26 mouse cellular contexts compared by ENCODE assay signal in genomic region chr11:51627907-51628306, GRCm38 (mm10). TPM values are rescaled to one million over a fixed set of nuclear protein-coding genes. Genes with fewer than 3 reads are reported as not detected.
DNase-seq lines count a peak whose midpoint lies in the region; ATAC-seq and TF ChIP-seq lines count a peak whose summit lies in the region.
"Had no signal": no experiment of that assay in that cellular context is flagged by ENCODE, and none has a peak within 500 bp of the region (broad histone marks: within the 10 kb centered on the region; RNA-seq: fewer than 3 reads in every experiment).

No protein-coding gene starts in this region.

- H3K36me3 ChIP-seq in embryonic facial prominence, embryonic 14.5 days (ENCODE audit: control insufficient read depth, insufficient read depth, low read length), result peaks cover 61% of the 10 kb centered on the region
- peaks cover 66% of the 10 kb centered on the region for H3K36me3 ChIP-seq in embryonic facial prominence, embryonic 10.5 days (replicated peaks)
- H3K36me3 ChIP-seq in hindbrain, embryonic 13.5 days, result peaks cover 64% of the 10 kb centered on the region

- no peak overlapping the region for H3K27ac ChIP-seq in embryonic facial prominence, embryonic 14.5 days (replicated peaks; ENCODE audit: low read depth, low read length)
- H3K27ac ChIP-seq in embryonic facial prominence, embryonic 10.5 days (replicated peaks), result no peak overlapping the region
- H3K27ac ChIP-seq in layer of hippocampus, adult 2 months, result peak overlapping the region; percentile 95
- peak overlapping the region; percentile 67 for H3K27ac ChIP-seq in cortical plate, adult 2 months (ENCODE audit: insufficient read depth, low read length)
- H3K27ac ChIP-seq in hindbrain, embryonic 13.5 days, result no peak overlapping the region
- H3K27ac ChIP-seq: embryonic facial prominence, embryonic 13.5 days; forebrain, embryonic 10.5 days; forebrain, embryonic 15.5 days; heart, embryonic 15.5 days; hindbrain, embryonic 10.5 days; hindbrain, embryonic 15.5 days had no signal

- WGBS in embryonic facial prominence, embryonic 14.5 days, result 85% methylated on average over 8 of the region's 8 CpGs
- WGBS in embryonic facial prominence, embryonic 10.5 days, result 91% methylated on average over 8 of the region's 8 CpGs
- WGBS in hindbrain, embryonic 13.5 days, result 91% methylated on average over 8 of the region's 8 CpGs

- no peak for TF ChIP-seq POLR2A in cortical plate, adult 2 months (IDR thresholded peaks at IDR 0.05; ENCODE audit: extremely low read depth, insufficient read depth, low read length)

- no peak for DNase-seq in embryonic facial prominence, embryonic 14.5 days (ENCODE audit: low spot score)
- DNase-seq in embryonic facial prominence, embryonic 10.5 days (ENCODE audit: low spot score), result no peak
- no peak for DNase-seq in layer of hippocampus, adult 2 months (ENCODE audit: low spot score in 2 of 2)
- no peak for DNase-seq in layer of hippocampus, postnatal 14 days (ENCODE audit: low spot score in 2 of 2)
- peak; percentile 30 for DNase-seq in 416B (ENCODE audit: low read depth)
- DNase-seq in T-cell, adult 2 months (ENCODE audit: low spot score), result no peak
- DNase-seq: adrenal gland, adult 8-10 months; adrenal gland, postnatal 25 days; B cell, adult 2 months; cerebellum, postnatal 14 days; gastrocnemius, postnatal 25 days; heart, adult 18-20 months; heart, postnatal 10 days; heart, postnatal 36 days had no signal

- H3K4me2 ChIP-seq in embryonic facial prominence, embryonic 14.5 days (ENCODE audit: low read depth, low read length), result no peak overlapping the region
- H3K4me2 ChIP-seq in hindbrain, embryonic 13.5 days, result no peak overlapping the region
- H3K4me2 ChIP-seq: embryonic facial prominence, embryonic 13.5 days; forebrain, embryonic 15.5 days; heart, embryonic 12.5 days; heart, embryonic 15.5 days; hindbrain, embryonic 15.5 days had no signal

- H3K9ac ChIP-seq in embryonic facial prominence, embryonic 14.5 days (ENCODE audit: low read depth, low read length), result no peak overlapping the region
- H3K9ac ChIP-seq in hindbrain, embryonic 13.5 days, result no peak overlapping the region
- H3K9ac ChIP-seq: embryonic facial prominence, embryonic 13.5 days; forebrain, embryonic 15.5 days; heart, embryonic 12.5 days; heart, embryonic 15.5 days; hindbrain, embryonic 15.5 days had no signal

- peak; percentile 30; the same call in 1 of the 2 replicates for ATAC-seq in embryonic facial prominence, embryonic 14.5 days (ENCODE audit: low read depth)
- ATAC-seq in hindbrain, embryonic 13.5 days (ENCODE audit: low FRiP score), result no peak
- ATAC-seq: activated CD4-positive, CD25-positive, alpha-beta regulatory T cell, adult 4 months; forebrain, embryonic 15.5 days had no signal

- H3K4me3 ChIP-seq in embryonic facial prominence, embryonic 14.5 days (ENCODE audit: low read depth, low read length), result no peak overlapping the region
- H3K4me3 ChIP-seq in embryonic facial prominence, embryonic 10.5 days, result no peak overlapping the region
- no peak overlapping the region for H3K4me3 ChIP-seq in layer of hippocampus, adult 2 months
- H3K4me3 ChIP-seq in cortical plate, adult 2 months (ENCODE audit: insufficient read depth, low read length), result no peak overlapping the region
- H3K4me3 ChIP-seq in hindbrain, embryonic 13.5 days, result no peak overlapping the region
- H3K4me3 ChIP-seq: embryonic facial prominence, embryonic 13.5 days; forebrain, embryonic 10.5 days; forebrain, embryonic 15.5 days; heart, embryonic 12.5 days; heart, embryonic 15.5 days; hindbrain, embryonic 10.5 days; hindbrain, embryonic 15.5 days had no signal

- H3K27me3 ChIP-seq in embryonic facial prominence, embryonic 14.5 days (replicated peaks; ENCODE audit: control insufficient read depth, insufficient read depth, low read length), result no peaks in the 10 kb centered on the region
- H3K27me3 ChIP-seq in embryonic facial prominence, embryonic 10.5 days (replicated peaks; ENCODE audit: low read depth, poor library complexity, severe bottlenecking), result no peaks in the 10 kb centered on the region
- no peaks in the 10 kb centered on the region for H3K27me3 ChIP-seq in hindbrain, embryonic 13.5 days
- H3K27me3 ChIP-seq: CH12.LX; embryonic facial prominence, embryonic 13.5 days; forebrain, embryonic 15.5 days; heart, embryonic 12.5 days; heart, embryonic 15.5 days; hindbrain, embryonic 15.5 days had no signal

- no peak for TF ChIP-seq CTCF in layer of hippocampus, adult 2 months (conservative IDR thresholded peaks at IDR 0.05)
- TF ChIP-seq CTCF in cortical plate, adult 2 months (IDR thresholded peaks at IDR 0.05; ENCODE audit: extremely low read depth, insufficient read depth, low read length), result no peak

- no peaks in the 10 kb centered on the region for H3K4me1 ChIP-seq in embryonic facial prominence, embryonic 14.5 days (ENCODE audit: control insufficient read depth, insufficient read depth, low read length)
- no peaks in the 10 kb centered on the region for H3K4me1 ChIP-seq in embryonic facial prominence, embryonic 10.5 days
- peaks cover 17% of the 10 kb centered on the region for H3K4me1 ChIP-seq in cortical plate, adult 2 months (ENCODE audit: control insufficient read depth, insufficient read depth, low read length)
- H3K4me1 ChIP-seq in hindbrain, embryonic 13.5 days (replicated peaks), result peaks cover 9% of the 10 kb centered on the region
- H3K4me1 ChIP-seq: embryonic facial prominence, embryonic 13.5 days; forebrain, embryonic 10.5 days; forebrain, embryonic 15.5 days; hindbrain, embryonic 10.5 days had no signal

- H3K9me3 ChIP-seq in embryonic facial prominence, embryonic 14.5 days (ENCODE audit: control insufficient read depth, low read length), result no peaks in the 10 kb centered on the region
- H3K9me3 ChIP-seq in embryonic facial prominence, embryonic 10.5 days, result no peaks in the 10 kb centered on the region
- H3K9me3 ChIP-seq in hindbrain, embryonic 13.5 days, result no peaks in the 10 kb centered on the region
- H3K9me3 ChIP-seq: embryonic facial prominence, embryonic 13.5 days; forebrain, embryonic 10.5 days; forebrain, embryonic 15.5 days; G1E; heart, embryonic 12.5 days; heart, embryonic 15.5 days; hindbrain, embryonic 10.5 days; hindbrain, embryonic 15.5 days had no signal

RNA-seq across cellular contexts. Expression of gene Rmnd5b, which starts 7.8 kb away (rescaled TPM):
- 44.2 and 50.4 TPM in 2 replicates for polyA plus RNA-seq in embryonic facial prominence, embryonic 14.5 days (2014; fragmentation: Nextera tagmentation; extraction: Ambion mirVana)
- polyA plus RNA-seq in embryonic facial prominence, embryonic 10.5 days (2016; fragmentation: Nextera tagmentation; extraction: Ambion mirVana), result 32.7 and 38.1 TPM in 2 replicates
- total RNA-seq in layer of hippocampus, adult 2 months (2021), result 10 to 100 TPM; 59.8 to 65.2 TPM
- 10 to 100 TPM; 60.5 to 65.1 TPM for total RNA-seq in layer of hippocampus, postnatal 14 days (2021)
- polyA plus RNA-seq in cortical plate, adult 2 months (2012; rRNA removed), result 80.3 and 81.2 TPM in 2 replicates
- 74.8 and 77.7 TPM in 2 replicates for polyA plus RNA-seq in hindbrain, embryonic 13.5 days (2015; fragmentation: Nextera tagmentation; extraction: Ambion mirVana)

RNA-seq across cellular contexts. Expression of gene Nhp2, which starts 8.4 kb away (rescaled TPM):
- polyA plus RNA-seq in embryonic facial prominence, embryonic 14.5 days (2014; fragmentation: Nextera tagmentation; extraction: Ambion mirVana), result 158 and 162 TPM in 2 replicates
- polyA plus RNA-seq in embryonic facial prominence, embryonic 10.5 days (2016; fragmentation: Nextera tagmentation; extraction: Ambion mirVana), result 260 and 276 TPM in 2 replicates
- total RNA-seq in layer of hippocampus, adult 2 months (2021), result 10 to 100 TPM; 41.7 to 48.2 TPM
- total RNA-seq in layer of hippocampus, postnatal 14 days (2021), result 10 to 100 TPM; 50.1 to 53.0 TPM
- 73.0 and 78.5 TPM in 2 replicates for polyA plus RNA-seq in cortical plate, adult 2 months (2012; rRNA removed)
- polyA plus RNA-seq in hindbrain, embryonic 13.5 days (2015; fragmentation: Nextera tagmentation; extraction: Ambion mirVana), result 99.6 and 108 TPM in 2 replicates

RNA-seq across cellular contexts. Expression of gene Hnrnpab, which starts 21.3 kb away (rescaled TPM):
- polyA plus RNA-seq in embryonic facial prominence, embryonic 14.5 days (2014; fragmentation: Nextera tagmentation; extraction: Ambion mirVana), result 433 and 475 TPM in 2 replicates
- polyA plus RNA-seq in embryonic facial prominence, embryonic 10.5 days (2016; fragmentation: Nextera tagmentation; extraction: Ambion mirVana), result 636 and 666 TPM in 2 replicates
- 100 to 1,000 TPM; 149 to 155 TPM for total RNA-seq in layer of hippocampus, adult 2 months (2021)
- 100 to 1,000 TPM; 166 to 174 TPM for total RNA-seq in layer of hippocampus, postnatal 14 days (2021)
- 98.4 and 100 TPM in 2 replicates for polyA plus RNA-seq in cortical plate, adult 2 months (2012; rRNA removed)
- 400 and 427 TPM in 2 replicates for polyA plus RNA-seq in hindbrain, embryonic 13.5 days (2015; fragmentation: Nextera tagmentation; extraction: Ambion mirVana)

RNA-seq across cellular contexts. Expression of gene N4bp3, which starts 22.7 kb away (rescaled TPM):
- 32.1 and 37.8 TPM in 2 replicates for polyA plus RNA-seq in embryonic facial prominence, embryonic 14.5 days (2014; fragmentation: Nextera tagmentation; extraction: Ambion mirVana)
- 15.8 and 17.4 TPM in 2 replicates for polyA plus RNA-seq in embryonic facial prominence, embryonic 10.5 days (2016; fragmentation: Nextera tagmentation; extraction: Ambion mirVana)
- 10 to 100 TPM; 11.3 to 16.4 TPM for total RNA-seq in layer of hippocampus, adult 2 months (2021)
- total RNA-seq in layer of hippocampus, postnatal 14 days (2021), result 10 to 100 TPM; 11.4 to 12.1 TPM
- 9.1 and 10.2 TPM in 2 replicates for polyA plus RNA-seq in cortical plate, adult 2 months (2012; rRNA removed)
- polyA plus RNA-seq in hindbrain, embryonic 13.5 days (2015; fragmentation: Nextera tagmentation; extraction: Ambion mirVana), result 12.9 and 14.1 TPM in 2 replicates

RNA-seq across cellular contexts. Expression of gene D930048N14Rik, which starts 22.8 kb away (rescaled TPM):
- polyA plus RNA-seq in embryonic facial prominence, embryonic 14.5 days (2014; fragmentation: Nextera tagmentation; extraction: Ambion mirVana), result 2.8 and 3.3 TPM in 2 replicates
- 1.6 and 2.4 TPM in 2 replicates for polyA plus RNA-seq in embryonic facial prominence, embryonic 10.5 days (2016; fragmentation: Nextera tagmentation; extraction: Ambion mirVana)
- total RNA-seq in layer of hippocampus, adult 2 months (2021), result 1 to 10 TPM; 1.4 to 2.4 TPM
- 1 to 10 TPM in 1 of 2 experiments, under 1 TPM in 1; 0.88 to 1.3 TPM for total RNA-seq in layer of hippocampus, postnatal 14 days (2021)
- polyA plus RNA-seq in cortical plate, adult 2 months (2012; rRNA removed), result 5.3 and 6.0 TPM in 2 replicates
- polyA plus RNA-seq in hindbrain, embryonic 13.5 days (2015; fragmentation: Nextera tagmentation; extraction: Ambion mirVana), result 0.63 and 0.83 TPM in 2 replicates
- polyA plus RNA-seq: G1E had no signal

Comparison
In these comparisons a context has a peak if more than half of its experiments do, and no peak if none do; other contexts are left out.
1. H3K27ac ChIP-seq: peak in layer of hippocampus, adult 2 months (single experiment) and cortical plate, adult 2 months (single experiment); none in embryonic facial prominence, embryonic 14.5 days (single experiment), embryonic facial prominence, embryonic 10.5 days (single experiment) and hindbrain, embryonic 13.5 days (single experiment).